Comparison of ENCODE assay signal across 8 mouse cellular contexts in genomic region chr7:130533316-130534260, GRCm38 (mm10). TPM values are rescaled to one million over a fixed set of nuclear protein-coding genes. Genes with fewer than 3 reads are reported as not detected.
DNase-seq lines count a peak whose midpoint lies in the region; ATAC-seq and TF ChIP-seq lines count a peak whose summit lies in the region.

No protein-coding gene starts in this region.

- H3K9me3 ChIP-seq in G1E (replicated peaks) = no peaks in the 10 kb centered on the region
- no peaks in the 10 kb centered on the region for H3K9me3 ChIP-seq in lung, embryonic 15.5 days

- no peak overlapping the region for H3K9ac ChIP-seq in lung, embryonic 15.5 days

- peak; percentile 94 for ATAC-seq in G1E (ENCODE audit: extremely low read depth, insufficient number of reproducible peaks, low FRiP score, poor library complexity, severe bottlenecking)
- ATAC-seq in frontal cortex, adult (ENCODE audit: low TSS enrichment) = peak; percentile 94
- peak; percentile 98 to 100 for ATAC-seq in hematopoietic stem cell, adult 5-6 weeks (replicated peaks in 1 of 2; ENCODE audit: insufficient read depth in 1 of 2, low FRiP score in 2 of 2, low TSS enrichment in 1 of 2, low read depth in 1 of 2, poor library complexity in 2 of 2, severe bottlenecking in 2 of 2)
- ATAC-seq in lung, embryonic 15.5 days (ENCODE audit: borderline replicate concordance, extremely low read depth, low FRiP score, low TSS enrichment) = peak; percentile 69; the same call in 1 of the 2 replicates

- H3K27me3 ChIP-seq in G1E (ENCODE audit: insufficient read depth, low read length) = no peaks in the 10 kb centered on the region
- no peaks in the 10 kb centered on the region for H3K27me3 ChIP-seq in cerebellum, adult 2 months (ENCODE audit: control insufficient read depth, insufficient read depth, low read length)
- no peaks in the 10 kb centered on the region for H3K27me3 ChIP-seq in lung, embryonic 15.5 days
- H3K27me3 ChIP-seq in thymus, adult 2 months (ENCODE audit: control insufficient read depth, insufficient read depth, low read length) = no peaks in the 10 kb centered on the region

- peak; percentile 71 for DNase-seq in G1E (ENCODE audit: low spot score)
- peak; percentile 83 to 92 for DNase-seq in cerebellum, adult 2 months
- peak; percentile 67 to 87 for DNase-seq in layer of hippocampus, adult 8-10 months (ENCODE audit: low spot score in 2 of 2)
- peak; percentile 63 for DNase-seq in ovary, adult 18-20 months (ENCODE audit: low spot score)
- peak; percentile 79 for DNase-seq in thymus, adult 2 months

- WGBS in cerebellum, adult 2 months = 33% methylated on average over 25 of the region's 25 CpGs
- 45% methylated on average over 23 of the region's 25 CpGs for WGBS in lung, embryonic 15.5 days
- WGBS in thymus, adult 2 months = 47% methylated on average over 25 of the region's 25 CpGs

- TF ChIP-seq CTCF in G1E (IDR thresholded peaks at IDR 0.05; ENCODE audit: low read depth, low read length) = peak; percentile 76
- peak; percentile 93 for TF ChIP-seq CTCF in cerebellum, adult 2 months (IDR thresholded peaks at IDR 0.05; ENCODE audit: borderline replicate concordance, insufficient read depth, low read depth, low read length)
- peak; percentile 82; the same call in 1 of the 2 replicates for TF ChIP-seq CTCF in thymus, adult 2 months (IDR thresholded peaks at IDR 0.05; ENCODE audit: borderline replicate concordance, control insufficient read depth, extremely low read depth, insufficient read depth, low read length, poor library complexity)

- H3K4me1 ChIP-seq in G1E (ENCODE audit: insufficient read depth, low read depth, low read length) = peaks cover 9% of the 10 kb centered on the region; the same call in 1 of the 2 replicates
- no peaks in the 10 kb centered on the region; the same call in 1 of the 2 replicates for H3K4me1 ChIP-seq in cerebellum, adult 2 months (ENCODE audit: control insufficient read depth, insufficient read depth, low read length)
- peaks cover 3% of the 10 kb centered on the region for H3K4me1 ChIP-seq in lung, embryonic 15.5 days
- no peaks in the 10 kb centered on the region for H3K4me1 ChIP-seq in thymus, adult 2 months (replicated peaks; ENCODE audit: control insufficient read depth, insufficient read depth, low read length)

- no peak overlapping the region for H3K27ac ChIP-seq in cerebellum, adult 2 months (ENCODE audit: insufficient read depth, low read length)
- no peak overlapping the region for H3K27ac ChIP-seq in lung, embryonic 15.5 days
- no peak overlapping the region for H3K27ac ChIP-seq in thymus, adult 2 months (ENCODE audit: control insufficient read depth, insufficient read depth, low read length)

- no peak overlapping the region for H3K4me3 ChIP-seq in G1E (ENCODE audit: low read depth, low read length)
- H3K4me3 ChIP-seq in cerebellum, adult 2 months (replicated peaks; ENCODE audit: insufficient read depth, low read depth, low read length) = no peak overlapping the region
- no peak overlapping the region for H3K4me3 ChIP-seq in lung, embryonic 15.5 days
- H3K4me3 ChIP-seq in thymus, adult 2 months (ENCODE audit: control insufficient read depth, insufficient read depth, low read length) = no peak overlapping the region

- no peak for TF ChIP-seq POLR2A in cerebellum, adult 2 months (IDR thresholded peaks at IDR 0.05; ENCODE audit: borderline replicate concordance, insufficient read depth, low read length)
- TF ChIP-seq POLR2A in thymus, adult 2 months (IDR thresholded peaks at IDR 0.05; ENCODE audit: control insufficient read depth, extremely low read depth, insufficient read depth, low read length, poor library complexity) = no peak; the same call in 1 of the 2 replicates

- H3K36me3 ChIP-seq in G1E (replicated peaks) = peaks cover 86% of the 10 kb centered on the region
- peaks cover 74% of the 10 kb centered on the region for H3K36me3 ChIP-seq in lung, embryonic 15.5 days
- H3K36me3 ChIP-seq in thymus, adult 2 months (ENCODE audit: control insufficient read depth, insufficient read depth, low read length) = peaks cover 35% of the 10 kb centered on the region

- H3K4me2 ChIP-seq in lung, embryonic 15.5 days = no peak overlapping the region

RNA-seq across cellular contexts. Expression of gene Ate1, which starts 13.4 kb away (rescaled TPM):
- total RNA-seq in G1E (2014; fragmentation: Nextera tagmentation) (32.2 and 37.5 TPM in 2 replicates), G1E (2017) (41.4 and 49.9 TPM in 2 replicates)
- polyA plus RNA-seq in G1E (2012) = 3.5 and 5.2 TPM in 2 replicates
- 29.7 and 34.0 TPM in 2 replicates for polyA plus RNA-seq in cerebellum, adult 2 months (2012; rRNA removed)
- 57.8 and 65.5 TPM in 2 replicates for total RNA-seq in hematopoietic stem cell, adult 5-6 weeks (2017)
- 10 to 100 TPM; 71.4 to 86.7 (median 76.9) TPM for total RNA-seq in layer of hippocampus, adult 8-10 months (2022)
- polyA plus RNA-seq in lung, embryonic 15.5 days (2015; fragmentation: Nextera tagmentation; extraction: Ambion mirVana) = 65.1 and 67.5 TPM in 2 replicates
- polyA plus RNA-seq in thymus, adult 2 months (2012; rRNA removed) = 6.5 and 9.0 TPM in 2 replicates

RNA-seq across cellular contexts. Expression of gene Nsmce4a, which starts 39.3 kb away (rescaled TPM):
- total RNA-seq in G1E (2014; fragmentation: Nextera tagmentation) = 75.3 and 77.9 TPM in 2 replicates
- total RNA-seq in G1E (2017) = 149 and 167 TPM in 2 replicates
- polyA plus RNA-seq in G1E (2012) = 103 and 120 TPM in 2 replicates
- polyA plus RNA-seq in cerebellum, adult 2 months (2012; rRNA removed) = 69.1 and 74.9 TPM in 2 replicates
- total RNA-seq in hematopoietic stem cell, adult 5-6 weeks (2017) = 168 and 190 TPM in 2 replicates
- total RNA-seq in layer of hippocampus, adult 8-10 months (2022) = 10 to 100 TPM; 42.0 to 45.3 (median 43.3) TPM
- 158 and 164 TPM in 2 replicates for polyA plus RNA-seq in lung, embryonic 15.5 days (2015; fragmentation: Nextera tagmentation; extraction: Ambion mirVana)
- 72.1 and 110 TPM in 2 replicates for polyA plus RNA-seq in thymus, adult 2 months (2012; rRNA removed)

RNA-seq across cellular contexts. Expression of gene Tacc2, which starts 43.6 kb away (rescaled TPM):
- total RNA-seq in G1E (2014; fragmentation: Nextera tagmentation) (not detected in 2 replicates), G1E (2017) (0.23 and 0.38 TPM in 2 replicates)
- polyA plus RNA-seq in G1E (2012) = not detected in 2 replicates
- polyA plus RNA-seq in cerebellum, adult 2 months (2012; rRNA removed) = 65.9 and 66.7 TPM in 2 replicates
- 2.0 and 6.9 TPM in 2 replicates for total RNA-seq in hematopoietic stem cell, adult 5-6 weeks (2017)
- total RNA-seq in layer of hippocampus, adult 8-10 months (2022) = 10 to 100 TPM; 73.3 to 82.8 (median 79.4) TPM
- 23.4 and 25.3 TPM in 2 replicates for polyA plus RNA-seq in lung, embryonic 15.5 days (2015; fragmentation: Nextera tagmentation; extraction: Ambion mirVana)
- 31.9 and 41.1 TPM in 2 replicates for polyA plus RNA-seq in thymus, adult 2 months (2012; rRNA removed)

Comparison
In these comparisons a context has a peak if more than half of its experiments do, and no peak if none do; other contexts are left out.
1. RNA of gene Tacc2, which starts 43.6 kb away (polyA plus RNA-seq): 65.9 to 66.7 TPM in cerebellum, adult 2 months, 31.9 to 41.1 TPM in thymus, adult 2 months and 23.4 to 25.3 TPM in lung, embryonic 15.5 days; not detected in G1E; every median in the first group is over 10 times any median in the second.
2. Peak in every context shown above with its lines, with median percentiles within 50 percentile points of each other: ATAC-seq, DNase-seq and CTCF ChIP-seq.